Mouse (Mus musculus) hindbrain, embryonic 11.5 days (tissue): ENCODE results near the gene Nrg3. TPM values are rescaled to one million over a fixed set of nuclear protein-coding genes. Genes with fewer than 3 reads are reported as not detected.
"Not testable (repeated sequence)": the region's sequence is repeated elsewhere in the genome, so short reads cannot be mapped to it uniquely, and the experiment has no call there.

Source experiments
- ATAC-seq: fragments of 200-750 bp; cut with Nextera tagmentation; 2 replicates; pipeline ENCODE4 v1.8.0; 2017; ENCODE audit warnings: mild to moderate bottlenecking, moderate TSS enrichment, moderate library complexity; ENCODE audit not compliant: low FRiP score
- DNase-seq: peaks from one replicate; pipeline ENCODE4 v3.0.0-alpha.2; 2015; ENCODE audit warnings: low spot score
- H3K27ac ChIP-seq: fragments of 300-500 bp; sonication (generic); 2 replicates; pipeline ENCODE4 v1.5.1; 2014; ENCODE audit warnings: mild to moderate bottlenecking, low read depth, low read length
- H3K27me3 ChIP-seq: fragments of 300-500 bp; sonication (generic); 2 replicates; pipeline ENCODE4 v1.6.1; 2014; ENCODE audit warnings: mild to moderate bottlenecking, low read length, moderate library complexity, mixed read lengths; ENCODE audit not compliant: control insufficient read depth, insufficient read depth
- H3K36me3 ChIP-seq: fragments of 300-500 bp; sonication (generic); 2 replicates; pipeline ENCODE4 v1.6.1; 2014; ENCODE audit warnings: mild to moderate bottlenecking, low read length, moderate library complexity, mixed read lengths; ENCODE audit not compliant: control insufficient read depth, insufficient read depth
- H3K4me1 ChIP-seq: fragments of 300-500 bp; sonication (generic); replicated peaks from 2 replicates; pipeline ENCODE4 v1.6.1; 2014; ENCODE audit warnings: low read length, mixed read lengths; ENCODE audit not compliant: control insufficient read depth, insufficient read depth
- H3K4me2 ChIP-seq: fragments of 300-500 bp; sonication (generic); replicated peaks from 2 replicates; pipeline ENCODE4 v1.6.1; 2014; ENCODE audit warnings: mild to moderate bottlenecking, low read depth, low read length
- H3K4me3 ChIP-seq: fragments of 300-500 bp; sonication (generic); 2 replicates; pipeline ENCODE4 v1.5.1; 2014; ENCODE audit warnings: low read depth, low read length
- H3K9ac ChIP-seq: fragments of 300-500 bp; sonication (generic); 2 replicates; pipeline ENCODE4 v1.6.1; 2014; ENCODE audit warnings: low read depth, low read length
- H3K9me3 ChIP-seq: fragments of 300-500 bp; sonication (generic); 2 replicates; pipeline ENCODE4 v1.6.1; 2016; ENCODE audit warnings: low read length; ENCODE audit not compliant: control insufficient read depth
- WGBS: fragments of 180-500 bp; shearing (Covaris S2); extraction: QIAGEN DNeasy Blood & Tissue Kit; methylation state at CpG from one replicate; pipeline ENCODE4 v1.1.7; 2014; 5-methylcytosine and 5-hydroxymethylcytosine counted together
- polyA plus RNA-seq: library from polyadenylated mRNA; unstranded; fragments of >200 nt; fragmentation: Nextera tagmentation; extraction: Ambion mirVana; gene quantifications from 2 replicates; pipeline ENCODE4 v1.2.1, GENCODE M21; 2014

Gene Nrg3
- polyA plus RNA-seq, 1 experiment from 2014 or later, result 2.0 TPM

- Histone ChIP-seq H3K4me1 (no peaks in the 10 kb centered on the region), H3K27ac (no peak overlapping the region), H3K4me2 (no peak overlapping the region), H3K9ac (no peak overlapping the region), H3K27me3 (no peaks in the 10 kb centered on the region), H3K4me3 (no peak overlapping the region), H3K9me3 (no peaks in the 10 kb centered on the region), H3K36me3 (no peaks in the 10 kb centered on the region)
- WGBS, result 98% methylated on average over 2 of the region's 2 CpGs
- no peak for DNase-seq
- no peak for ATAC-seq
These were observed 343.1 kb downstream of the Nrg3 start for GRCm38 (mm10) chr14:39129766-39130165.

DNA sequence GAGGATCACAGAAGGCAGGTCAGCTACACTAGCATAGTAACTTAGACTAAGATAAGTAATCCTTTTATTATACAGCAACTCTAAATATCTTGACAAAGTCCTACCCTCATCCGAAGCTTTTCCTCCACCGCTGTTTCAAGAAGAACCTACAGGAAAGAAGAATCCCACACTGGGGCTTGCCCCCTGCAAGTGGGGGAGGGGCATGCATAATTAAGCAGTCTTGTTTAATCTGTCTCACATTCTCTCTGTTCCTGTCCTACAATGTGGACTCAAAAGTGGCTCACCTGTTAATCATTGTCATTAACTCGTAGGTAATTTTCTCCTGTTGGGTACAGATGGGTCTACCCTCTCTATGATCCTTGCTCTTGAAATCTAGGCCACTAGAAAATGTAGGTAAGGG, 354.9 kb downstream of the Nrg3 start:
- Histone ChIP-seq H3K27ac (no peak overlapping the region), H3K9me3 (no peaks in the 10 kb centered on the region), H3K27me3 (no peaks in the 10 kb centered on the region), H3K4me3 (no peak overlapping the region), H3K4me2 (no peak overlapping the region), H3K36me3 (no peaks in the 10 kb centered on the region), H3K4me1 (no peaks in the 10 kb centered on the region), H3K9ac (no peak overlapping the region)
- no peak for DNase-seq
- no peak for ATAC-seq
- 73% methylated on average over 3 of the region's 3 CpGs for WGBS

- H3K27ac ChIP-seq, H3K9ac ChIP-seq, H3K36me3 ChIP-seq, ATAC-seq, H3K4me3 ChIP-seq, H3K4me1 ChIP-seq, H3K27me3 ChIP-seq, H3K4me2 ChIP-seq, H3K9me3 ChIP-seq, DNase-seq: not testable (repeated sequence)
- 84% methylated on average over 3 of the region's 3 CpGs for WGBS
These were observed 356.2 kb downstream of the Nrg3 start for GRCm38 (mm10) chr14:39116522-39117231.

GRCm38 (mm10) chr14:39109566-39109965, 363.3 kb downstream of the Nrg3 start:
- H3K36me3 ChIP-seq, result no peaks in the 10 kb centered on the region
- H3K27ac ChIP-seq, result no peak overlapping the region
- no peaks in the 10 kb centered on the region for H3K4me1 ChIP-seq
- no peak for ATAC-seq
- H3K4me2 ChIP-seq, result no peak overlapping the region
- no peaks in the 10 kb centered on the region for H3K27me3 ChIP-seq
- no peaks in the 10 kb centered on the region for H3K9me3 ChIP-seq
- no peak overlapping the region for H3K4me3 ChIP-seq
- DNase-seq, result no peak
- 84% methylated on average over 3 of the region's 3 CpGs for WGBS
- H3K9ac ChIP-seq, result no peak overlapping the region

- DNase-seq, result no peak
- Histone ChIP-seq H3K27ac (no peak overlapping the region), H3K4me2 (no peak overlapping the region), H3K9me3 (no peaks in the 10 kb centered on the region), H3K9ac (no peak overlapping the region), H3K36me3 (no peaks in the 10 kb centered on the region), H3K4me1 (no peaks in the 10 kb centered on the region), H3K27me3 (no peaks in the 10 kb centered on the region), H3K4me3 (no peak overlapping the region)
- no peak for ATAC-seq
- 96% methylated on average over 3 of the region's 3 CpGs for WGBS
These were observed 366.1 kb downstream of the Nrg3 start for GRCm38 (mm10) chr14:39106776-39107175.

DNA sequence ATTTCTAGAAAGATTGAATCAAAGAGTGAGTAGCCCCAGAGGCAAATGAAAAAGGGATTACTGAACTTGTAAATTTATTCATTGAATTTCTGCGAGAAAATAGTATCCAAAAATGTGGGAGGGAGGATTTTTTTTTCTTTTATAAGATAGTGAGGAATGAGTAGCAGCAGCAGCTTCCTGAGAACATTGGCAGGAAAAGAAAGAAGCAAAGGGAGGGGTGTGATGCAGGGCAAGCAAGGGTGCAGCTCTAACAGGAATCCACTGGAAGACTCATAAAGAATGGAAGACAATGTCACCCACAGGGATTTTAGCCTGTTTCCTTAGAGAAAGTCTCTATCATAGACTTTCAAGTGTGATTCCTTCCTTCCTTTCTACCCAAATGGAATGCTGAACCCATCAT, 377.7 kb downstream of the Nrg3 start:
- Histone ChIP-seq H3K27me3 (no peaks in the 10 kb centered on the region), H3K4me1 (no peaks in the 10 kb centered on the region), H3K4me3 (no peak overlapping the region), H3K27ac (no peak overlapping the region), H3K9me3 (no peaks in the 10 kb centered on the region), H3K36me3 (no peaks in the 10 kb centered on the region), H3K9ac (no peak overlapping the region), H3K4me2 (no peak overlapping the region)
- ATAC-seq (no peak), DNase-seq (no peak)
- 78% methylated on average over 1 of the region's 1 CpGs for WGBS

DNA sequence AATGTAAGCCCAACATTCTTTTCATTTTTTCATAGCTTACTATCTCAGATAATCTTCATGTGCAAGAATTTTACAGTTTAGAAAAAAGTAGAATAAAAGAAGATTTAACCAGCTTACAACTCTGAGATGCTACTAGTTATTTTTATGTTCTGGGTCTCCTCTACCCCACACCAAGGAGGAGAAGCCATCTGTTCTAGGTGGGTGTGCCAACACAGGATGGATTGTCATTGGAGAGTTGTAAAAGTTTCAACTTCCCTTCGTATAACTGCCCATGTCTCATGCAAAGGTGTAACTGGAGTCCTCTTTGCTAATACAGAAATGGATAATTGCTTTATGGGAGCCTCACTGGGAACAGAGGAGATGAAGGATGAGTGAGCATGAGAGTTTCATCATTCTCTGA, 393.4 kb downstream of the Nrg3 start:
- Histone ChIP-seq H3K4me1 (no peaks in the 10 kb centered on the region), H3K27me3 (no peaks in the 10 kb centered on the region), H3K9me3 (no peaks in the 10 kb centered on the region), H3K4me2 (no peak overlapping the region), H3K9ac (no peak overlapping the region), H3K36me3 (no peaks in the 10 kb centered on the region), H3K27ac (no peak overlapping the region), H3K4me3 (no peak overlapping the region)
- DNase-seq, result no peak
- WGBS, result 81% methylated on average over 1 of the region's 1 CpGs
- ATAC-seq, result no peak

- no peak overlapping the region for H3K27ac ChIP-seq
- H3K36me3 ChIP-seq, result no peaks in the 10 kb centered on the region
- DNase-seq, result no peak
- H3K27me3 ChIP-seq, result no peaks in the 10 kb centered on the region
- no peak overlapping the region for H3K4me2 ChIP-seq
- H3K9ac ChIP-seq, result no peak overlapping the region
- no peaks in the 10 kb centered on the region for H3K4me1 ChIP-seq
- H3K9me3 ChIP-seq, result no peaks in the 10 kb centered on the region
- no peak overlapping the region for H3K4me3 ChIP-seq
- no peak for ATAC-seq
- WGBS, result 89% methylated on average over 2 of the region's 2 CpGs
These were observed 421.3 kb downstream of the Nrg3 start for GRCm38 (mm10) chr14:39051542-39051941.

DNA sequence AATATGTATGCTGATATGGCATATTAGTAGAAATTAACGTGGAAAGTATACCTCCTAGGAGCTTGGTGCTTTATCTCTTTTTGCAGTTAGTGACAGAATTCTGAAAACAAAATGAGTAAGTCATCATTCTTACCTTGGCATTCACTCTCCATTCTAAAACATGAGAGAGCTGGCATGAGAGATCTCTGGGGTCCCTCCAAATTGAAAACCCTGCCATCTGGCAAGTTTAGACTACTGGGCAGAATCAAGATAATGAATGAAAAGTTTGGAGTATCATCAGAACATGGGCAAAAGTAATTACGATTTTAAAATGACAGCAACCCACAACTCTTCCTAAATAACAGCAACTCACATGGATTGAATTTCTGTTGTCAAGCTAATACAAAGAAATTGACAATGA, 423.9 kb downstream of the Nrg3 start:
- no peak for DNase-seq
- Histone ChIP-seq H3K4me3 (no peak overlapping the region), H3K9ac (no peak overlapping the region), H3K4me2 (no peak overlapping the region), H3K9me3 (no peaks in the 10 kb centered on the region), H3K27ac (no peak overlapping the region), H3K4me1 (no peaks in the 10 kb centered on the region), H3K36me3 (no peaks in the 10 kb centered on the region), H3K27me3 (no peaks in the 10 kb centered on the region)
- WGBS, result 67% methylated on average over 2 of the region's 2 CpGs
- no peak for ATAC-seq
